Mouse (Mus musculus): ENCODE measurements around the gene Atl3.
A peak's percentile ranks its signal among the peaks of the same experiment; 100 is the strongest.
"Not testable (repeated sequence)": the region's sequence is repeated elsewhere in the genome, so short reads cannot be mapped to it uniquely, and the experiment has no call there.

The Atl3 gene

DNA sequence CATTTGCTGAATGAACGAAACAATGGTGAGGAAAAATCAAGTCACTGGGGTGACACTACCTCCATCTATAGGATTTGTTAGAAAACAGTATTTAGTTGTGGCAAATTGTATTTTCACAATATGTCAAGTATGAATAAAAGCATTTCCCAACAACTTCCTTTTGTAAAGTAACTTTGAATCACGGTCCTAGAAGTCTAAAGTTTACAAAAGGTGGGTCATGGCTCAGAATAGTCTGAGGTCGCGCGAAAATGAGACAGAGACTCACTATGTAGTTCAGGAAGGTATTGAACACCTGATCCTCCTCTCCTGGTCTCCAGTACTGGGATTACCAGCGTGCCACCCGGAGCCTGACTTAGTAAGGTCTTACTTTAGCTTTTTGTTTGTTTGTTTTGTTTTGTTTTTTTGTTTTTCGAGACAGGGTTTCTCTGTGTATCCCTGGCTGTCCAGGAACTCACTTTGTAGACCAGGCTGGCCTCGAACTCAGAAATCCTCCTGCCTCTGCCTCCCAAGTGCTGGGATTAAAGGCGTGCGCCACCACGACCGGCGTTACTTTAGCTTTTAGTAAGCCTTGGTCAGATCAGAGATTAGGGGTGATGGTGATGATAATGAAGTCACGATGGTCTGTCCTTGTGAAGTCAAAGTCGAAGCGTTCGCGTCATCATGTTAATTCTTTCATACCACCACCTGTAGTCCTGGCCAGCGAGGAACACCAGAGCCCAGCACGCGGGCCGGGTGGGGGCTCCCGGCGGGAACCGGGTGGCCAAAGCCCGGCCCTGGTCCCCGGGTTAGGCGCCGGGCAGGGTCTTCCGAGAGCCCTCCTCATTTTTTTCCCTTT is at the start of gene Atl3:
Gene Atl3, plus strand, starts transcription at position 689 of the 835 bp plus-strand sequence.
- DNase-seq (ENCODE audit: low read depth, low spot score) = no peak

DNA sequence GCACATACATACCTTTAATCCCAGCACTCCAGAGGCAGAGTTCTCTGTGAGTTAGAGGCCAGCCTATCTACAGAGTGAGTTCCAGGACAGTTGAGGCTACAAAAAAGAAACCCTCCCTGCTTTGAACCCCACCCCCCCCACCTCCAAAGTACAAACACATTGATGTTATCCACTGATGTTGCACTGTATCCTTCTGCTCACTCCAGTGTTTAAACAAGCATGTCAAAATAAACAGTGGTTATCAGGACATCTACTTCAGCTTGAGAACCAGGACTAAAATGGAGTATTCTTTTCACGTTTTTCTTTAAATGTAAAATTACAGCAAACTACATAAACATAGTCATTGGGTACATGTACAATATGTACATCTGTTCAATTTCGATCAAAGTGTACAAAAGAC is 48.7 kb upstream of the Atl3 start:
- no peak for DNase-seq (ENCODE audit: low read depth, low spot score)

DNA sequence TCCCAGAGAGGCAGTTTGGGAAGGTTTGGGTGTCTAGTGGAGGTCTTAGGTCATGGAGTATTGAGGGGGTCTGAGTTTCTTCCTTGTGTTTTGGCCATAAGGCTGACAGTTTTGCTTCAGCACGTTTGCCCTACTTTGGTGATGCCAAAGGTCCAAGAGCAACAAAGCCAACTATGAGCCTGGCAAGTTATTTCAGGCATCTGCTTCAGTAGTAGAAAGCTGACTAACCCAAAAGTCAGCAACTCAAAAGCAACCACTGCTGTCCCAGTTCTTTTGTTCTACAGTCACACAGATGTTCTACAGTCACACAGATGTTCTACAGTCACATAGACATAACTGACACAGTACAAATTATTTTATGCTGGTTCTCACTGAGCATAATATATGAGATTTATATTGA is 48.2 kb upstream of the Atl3 start:
- DNase-seq (ENCODE audit: low read depth, low spot score) = no peak

DNA sequence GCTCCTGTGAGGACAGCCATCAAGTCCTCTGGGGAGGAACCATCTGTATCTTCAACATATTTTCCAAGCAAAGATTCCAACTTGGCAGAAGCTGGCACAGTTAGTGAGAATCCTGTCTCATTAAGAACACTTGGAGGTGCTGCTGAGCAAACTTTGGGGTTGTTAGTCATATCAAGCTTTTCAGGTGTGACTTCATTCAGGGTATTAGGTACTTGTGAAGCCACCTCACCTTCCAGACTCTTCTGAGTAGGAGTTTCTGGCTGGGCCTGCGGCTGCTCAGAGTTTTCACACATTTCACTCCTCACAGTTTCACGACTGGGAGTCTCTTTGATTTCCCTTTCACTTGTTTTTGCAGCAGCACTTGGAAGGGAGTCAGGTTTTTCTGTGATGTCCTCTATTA is 37.0 kb upstream of the Atl3 start:
- peak; percentile 34 for DNase-seq (ENCODE audit: low read depth, low spot score)

DNA sequence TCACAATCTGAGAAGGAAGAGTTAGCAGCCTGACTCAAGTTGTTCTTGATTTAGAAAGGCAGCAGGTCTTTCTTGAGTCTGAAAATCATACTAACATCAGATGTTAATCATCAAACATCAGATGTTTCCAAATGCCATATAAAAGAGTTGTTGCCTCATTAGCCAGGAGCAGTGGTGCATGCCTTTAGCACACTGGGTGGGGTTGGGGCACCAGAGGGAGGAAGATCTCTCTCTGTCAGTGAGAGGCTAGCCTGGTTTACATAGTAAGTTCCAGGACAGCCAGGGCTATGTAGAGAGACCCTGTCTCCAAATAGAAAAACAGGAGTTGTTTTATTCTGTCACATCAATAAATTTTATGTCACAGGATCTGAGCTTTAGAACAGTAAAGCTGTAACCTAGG is 34.9 kb upstream of the Atl3 start:
- no peak for DNase-seq (ENCODE audit: low read depth, low spot score)

DNA sequence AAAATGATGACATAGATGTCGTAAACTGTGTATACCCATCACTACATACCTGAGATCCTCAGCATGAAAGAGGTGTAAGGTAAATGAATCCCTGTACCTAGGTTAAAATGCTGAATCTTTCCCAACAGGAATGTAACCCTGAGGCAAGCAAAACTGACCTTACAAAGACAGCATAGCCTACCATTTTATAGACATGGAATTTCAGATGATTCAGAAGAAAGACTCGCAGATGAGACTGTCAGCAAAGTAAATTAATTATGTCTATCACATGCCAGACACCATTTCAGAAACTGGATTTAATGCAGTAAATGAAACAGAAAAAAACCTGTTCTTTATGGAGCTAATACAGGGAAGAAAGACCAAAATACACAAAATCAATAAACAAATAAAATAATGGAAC is 34.5 kb upstream of the Atl3 start:
- DNase-seq (ENCODE audit: low read depth, low spot score) = no peak

DNA sequence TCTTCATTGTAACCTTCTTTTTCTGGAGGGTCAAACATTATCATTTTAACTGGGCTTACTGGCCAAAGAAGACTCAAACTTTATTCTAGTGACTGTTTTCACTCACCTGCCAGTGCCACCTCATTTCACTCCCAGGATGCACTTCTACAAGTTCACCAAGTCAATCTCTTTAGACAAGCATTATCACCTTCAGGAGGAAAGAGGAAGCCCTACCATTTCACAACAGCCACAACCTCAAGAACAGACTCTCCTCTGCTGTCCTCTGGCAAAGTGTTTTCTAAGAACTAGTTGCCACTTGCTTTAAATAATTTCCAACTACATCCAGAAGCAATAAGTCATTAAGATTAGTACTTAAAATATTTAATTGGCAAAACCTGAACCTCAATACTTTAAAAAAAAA is 25.9 kb upstream of the Atl3 start:
- no peak for DNase-seq (ENCODE audit: low read depth, low spot score)

DNA sequence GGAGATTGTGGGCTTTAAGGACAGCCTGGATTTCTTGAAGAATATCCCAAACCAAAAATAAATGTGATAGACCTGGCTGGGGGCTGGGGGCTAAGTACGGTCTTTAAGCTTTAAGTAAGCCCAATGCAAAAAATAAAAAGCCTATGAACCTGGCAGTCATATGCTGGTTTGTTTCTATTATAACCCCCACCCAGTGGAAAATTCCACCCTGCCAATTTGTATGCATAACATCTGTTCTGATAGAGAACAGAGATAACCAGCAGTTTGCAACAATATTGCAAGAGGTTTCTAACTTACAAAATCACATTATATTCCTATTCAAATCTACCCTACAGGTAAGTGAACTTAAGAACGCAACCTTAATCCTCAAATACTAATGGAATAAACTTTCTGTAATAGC is 23.2 kb upstream of the Atl3 start:
- no peak for DNase-seq (ENCODE audit: low read depth, low spot score)

DNA sequence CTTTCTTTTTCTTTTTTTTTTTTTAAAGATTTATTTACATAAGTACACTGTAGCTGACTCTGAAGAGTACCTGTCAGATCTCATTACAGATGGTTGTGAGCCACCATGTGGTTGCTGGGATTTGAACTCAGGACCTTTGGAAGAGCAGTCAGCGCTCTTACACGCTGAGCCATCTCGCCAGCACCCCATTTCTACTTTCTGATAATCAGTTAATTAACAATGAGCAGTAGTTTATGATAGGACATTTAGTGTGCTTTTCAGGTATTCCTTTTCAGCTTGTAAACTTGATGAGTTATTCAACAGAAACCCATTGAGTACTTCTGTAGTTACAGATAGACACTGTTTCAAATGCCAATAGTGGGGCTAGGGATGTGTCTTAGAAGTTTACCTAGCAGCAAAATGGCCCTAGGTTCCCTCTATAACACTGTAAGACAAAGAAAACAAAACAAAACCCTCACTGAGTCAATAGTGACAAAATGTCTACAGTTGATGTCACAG is 14.0 kb upstream of the Atl3 start:
- DNase-seq (ENCODE audit: low read depth, low spot score) = no peak

DNA sequence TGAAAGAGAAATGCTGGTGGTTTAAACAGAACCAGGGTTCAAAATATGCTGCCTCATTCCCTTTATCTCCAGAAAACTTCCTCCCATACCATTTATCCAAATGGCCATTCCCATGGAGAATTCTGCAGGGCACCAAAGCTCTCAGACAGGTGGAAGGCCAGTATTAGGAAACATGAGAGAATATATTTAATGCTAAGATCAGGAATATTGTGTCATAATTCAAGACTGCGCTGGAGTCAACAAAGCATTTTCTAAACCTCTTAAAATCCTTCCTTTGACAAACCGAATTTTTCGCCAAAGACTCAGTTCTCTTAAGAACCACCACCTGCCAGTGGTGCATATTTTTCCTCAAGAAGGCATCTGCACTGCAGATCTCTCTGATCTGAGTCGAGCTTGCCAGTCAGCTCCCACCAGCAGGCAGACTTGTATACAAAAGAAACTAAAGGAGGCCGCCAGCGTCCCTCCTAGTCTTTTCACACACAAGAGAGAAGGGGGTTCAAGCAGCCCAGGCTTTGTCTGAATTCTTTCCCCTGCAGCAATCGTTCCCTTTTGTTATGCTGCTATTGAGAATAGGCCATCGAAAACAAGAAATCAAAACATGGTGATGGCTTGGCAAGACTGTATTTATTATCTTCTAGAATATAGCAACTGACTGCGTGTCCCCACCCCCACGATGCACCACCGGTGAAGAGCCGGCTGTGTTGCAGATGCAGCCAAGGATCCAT is 12.1 kb upstream of the Atl3 start:
- peak; percentile 39 for DNase-seq (ENCODE audit: low read depth, low spot score)

DNA sequence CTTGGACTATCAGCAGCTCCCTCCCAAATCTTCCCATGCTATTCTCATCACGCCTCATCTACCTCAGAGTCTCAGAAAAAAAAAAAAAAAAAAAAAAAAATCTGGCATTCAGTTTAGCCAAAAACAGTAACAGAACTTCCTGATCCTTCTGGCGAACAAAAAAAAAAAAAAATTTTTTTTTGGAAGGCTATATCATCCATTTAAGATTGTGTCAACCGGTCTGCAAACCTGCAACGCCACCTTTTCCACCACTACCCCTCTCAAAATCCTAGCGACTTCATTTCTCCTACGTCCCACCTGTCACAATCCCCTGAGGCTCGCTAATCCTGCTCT is 11.6 kb upstream of the Atl3 start:
- peak; percentile 17 for DNase-seq (ENCODE audit: low read depth, low spot score)

DNA sequence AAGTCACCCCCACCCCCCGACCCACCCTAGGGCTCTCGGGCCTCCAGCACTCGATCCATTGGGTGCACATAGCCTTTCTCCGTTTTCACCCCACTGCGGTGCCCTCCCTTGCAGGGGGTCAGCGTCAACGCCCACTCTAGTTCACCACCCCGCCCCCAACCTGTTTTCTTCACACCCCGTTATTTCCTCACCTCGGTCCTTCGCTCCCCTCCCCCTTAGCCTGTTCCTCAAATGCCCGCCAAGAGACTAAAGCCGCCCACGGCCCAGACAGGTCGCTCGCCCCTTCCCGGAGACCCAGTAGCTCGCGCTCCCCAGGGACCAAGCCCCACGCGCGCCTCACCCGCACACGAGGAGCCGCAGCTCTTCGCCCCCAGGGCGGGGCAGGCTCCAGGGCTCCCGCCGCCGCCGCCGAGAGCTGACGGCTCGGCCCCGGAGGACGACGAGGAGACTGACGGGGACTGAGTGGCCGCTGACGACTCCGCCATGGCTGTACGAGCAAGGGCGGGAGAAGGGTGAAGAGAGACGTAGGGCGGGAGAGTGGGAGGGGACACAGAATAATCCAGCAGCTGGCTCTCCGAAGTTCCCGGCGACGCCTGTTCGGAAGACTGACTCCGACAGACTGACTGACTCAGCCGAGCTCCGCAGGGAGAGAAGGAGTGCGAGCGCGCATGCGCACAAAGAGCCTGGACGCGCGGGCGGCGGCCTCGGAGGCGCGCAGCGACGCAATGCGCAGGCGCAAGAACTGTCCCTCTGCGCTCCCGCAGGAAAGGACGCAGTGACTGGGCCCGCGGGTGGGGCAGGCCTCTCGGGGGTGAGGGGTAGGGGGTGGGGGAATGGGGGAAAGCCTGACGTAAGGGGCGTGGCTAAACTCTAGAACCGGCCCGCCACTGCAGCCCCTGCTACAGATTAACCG is 11.0 kb upstream of the Atl3 start, which contains the start of gene Rtn3:
Gene Rtn3, minus strand, starts transcription at position 683 of the 913 bp plus-strand sequence.
- peak; percentile 94 for DNase-seq (ENCODE audit: low read depth, low spot score)

DNA sequence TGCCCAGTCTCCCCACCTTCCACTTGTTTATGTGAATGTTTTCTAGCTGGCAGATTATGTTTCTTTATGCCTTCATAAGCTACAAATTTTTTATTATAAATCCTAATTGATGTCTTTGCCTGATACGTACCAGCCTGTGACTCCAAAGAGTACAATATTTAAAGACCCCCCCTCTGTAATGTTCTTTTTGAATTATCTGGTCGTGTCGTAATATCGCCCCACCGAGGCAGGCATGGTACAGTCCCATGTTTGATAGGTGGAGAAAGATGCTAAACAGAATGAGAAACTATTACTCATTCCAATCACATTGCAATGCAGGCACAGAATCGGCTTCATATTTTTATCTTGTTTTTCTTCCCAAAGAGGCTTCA is 10.3 kb upstream of the Atl3 start:
- DNase-seq (ENCODE audit: low read depth, low spot score) = peak; percentile 91

DNA sequence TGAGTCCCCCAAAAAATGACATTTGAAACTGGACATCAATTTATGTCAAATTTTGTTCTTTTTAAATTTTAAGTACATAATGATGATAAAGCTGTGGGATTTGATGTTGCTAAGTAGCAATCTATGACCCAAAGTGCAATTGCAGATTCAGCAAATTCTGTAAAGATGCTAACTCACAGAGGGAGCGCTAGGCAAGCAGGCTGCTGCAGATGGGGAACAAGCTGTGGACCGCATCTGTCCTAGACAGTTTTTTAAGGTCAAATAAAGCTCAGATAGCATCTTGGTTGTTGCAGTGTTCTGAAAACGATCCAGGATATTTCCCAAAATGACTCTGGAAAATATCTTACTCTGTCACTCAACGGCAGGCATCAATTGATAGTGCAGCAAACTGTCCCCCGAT is 9.8 kb upstream of the Atl3 start:
- peak; percentile 26 for DNase-seq (ENCODE audit: low read depth, low spot score)

DNA sequence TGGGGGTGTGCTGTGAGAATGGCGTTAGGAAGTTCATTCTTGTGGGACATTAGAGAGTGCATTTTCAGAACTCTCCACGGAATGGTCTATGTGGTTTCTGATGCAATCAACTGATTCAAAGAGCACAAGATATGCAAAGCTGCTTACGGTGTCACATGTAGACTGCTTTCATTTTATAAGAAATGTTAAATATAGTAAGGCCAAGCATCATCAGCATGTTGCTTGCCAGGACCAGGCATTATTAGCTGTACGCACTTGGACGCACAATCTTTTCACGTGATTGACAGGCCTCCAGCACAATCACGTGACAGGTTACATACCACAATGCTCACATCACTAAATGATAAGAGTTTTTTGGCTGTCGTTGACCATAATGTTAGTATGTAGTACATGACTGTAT is 6.2 kb upstream of the Atl3 start:
- no peak for DNase-seq (ENCODE audit: low read depth, low spot score)

DNA sequence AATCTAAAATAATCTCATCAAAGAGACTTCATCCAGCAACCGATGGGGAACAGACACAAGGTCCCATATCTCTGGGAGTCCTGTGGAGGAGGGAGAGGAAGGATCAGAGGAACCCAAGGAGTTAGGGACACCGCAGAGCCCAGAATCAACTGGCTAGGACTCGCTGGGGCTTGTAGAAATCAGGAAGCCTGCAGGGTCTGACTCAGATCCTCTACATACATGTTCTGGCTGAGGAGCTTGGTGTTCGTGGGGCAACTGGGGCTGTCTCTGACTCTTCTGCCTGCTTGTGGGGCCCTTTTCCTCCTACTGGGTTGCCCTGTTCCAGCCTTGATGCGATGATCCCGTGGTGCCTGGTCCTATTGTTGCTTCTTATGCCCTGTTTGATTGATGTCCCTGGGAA is 1.9 kb upstream of the Atl3 start:
- DNase-seq (ENCODE audit: low read depth, low spot score) = no peak

DNA sequence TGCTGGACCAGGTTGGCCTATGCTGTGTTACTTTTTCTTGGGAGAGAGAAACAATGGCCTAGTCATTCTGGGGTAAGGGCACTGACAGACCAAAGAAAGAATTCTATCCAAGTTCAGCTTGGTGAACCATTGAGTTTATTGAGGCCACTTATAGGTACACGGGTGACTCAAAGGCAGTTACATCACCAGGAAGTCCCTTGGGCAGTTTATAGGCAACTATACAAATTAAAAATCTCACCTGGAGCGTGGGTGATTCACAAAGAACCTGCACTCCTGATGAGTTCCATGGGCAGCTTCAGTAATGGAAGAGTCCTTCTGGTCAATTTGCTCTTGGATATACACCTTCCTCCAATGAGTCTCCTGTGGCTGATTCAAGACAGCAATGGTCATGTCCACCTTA is 1.2 kb upstream of the Atl3 start:
- no peak for DNase-seq (ENCODE audit: low read depth, low spot score)

DNA sequence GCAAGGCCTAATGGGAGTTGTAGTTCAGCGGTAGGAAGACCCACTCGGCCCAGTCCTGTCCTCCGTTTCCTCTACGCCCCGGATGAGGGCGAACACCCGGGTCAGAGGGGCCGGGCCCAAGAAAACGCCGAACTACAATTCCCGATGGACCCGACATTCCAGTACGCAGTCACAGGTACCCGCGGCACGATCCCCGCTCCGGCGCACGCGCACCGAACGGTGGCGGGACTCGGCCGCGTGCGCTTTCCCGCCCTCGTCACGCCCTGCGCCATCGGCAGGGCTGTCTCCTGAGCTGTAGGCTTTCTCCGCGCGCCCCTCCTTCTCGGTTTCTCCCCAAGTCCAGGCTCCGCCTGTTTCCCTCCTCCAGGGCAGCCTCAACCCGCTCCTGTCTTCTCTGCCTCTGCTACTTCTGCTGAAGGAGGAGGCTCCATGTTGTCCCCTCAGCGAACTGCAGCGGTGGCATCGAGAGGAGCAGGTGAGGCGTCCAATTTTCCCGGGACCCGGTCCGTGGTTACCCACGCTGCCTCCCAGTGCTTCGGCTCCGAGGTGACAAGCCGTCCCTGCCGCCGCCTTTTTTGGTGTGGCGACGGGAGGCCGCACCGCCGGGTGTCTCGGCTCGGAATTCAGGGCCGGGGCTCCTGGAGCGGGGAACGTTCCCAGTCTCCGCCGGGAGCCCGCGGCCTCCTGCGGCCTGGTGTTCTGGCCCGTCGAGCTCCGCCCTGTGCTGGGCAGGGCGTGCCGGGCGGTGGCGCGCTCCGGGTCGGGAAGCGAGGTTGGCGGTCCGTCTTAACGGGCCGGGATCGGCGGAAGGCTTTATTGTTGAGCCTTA is 561 bp downstream of the Atl3 start:
- peak; percentile 98 for DNase-seq (ENCODE audit: low read depth, low spot score)

DNA sequence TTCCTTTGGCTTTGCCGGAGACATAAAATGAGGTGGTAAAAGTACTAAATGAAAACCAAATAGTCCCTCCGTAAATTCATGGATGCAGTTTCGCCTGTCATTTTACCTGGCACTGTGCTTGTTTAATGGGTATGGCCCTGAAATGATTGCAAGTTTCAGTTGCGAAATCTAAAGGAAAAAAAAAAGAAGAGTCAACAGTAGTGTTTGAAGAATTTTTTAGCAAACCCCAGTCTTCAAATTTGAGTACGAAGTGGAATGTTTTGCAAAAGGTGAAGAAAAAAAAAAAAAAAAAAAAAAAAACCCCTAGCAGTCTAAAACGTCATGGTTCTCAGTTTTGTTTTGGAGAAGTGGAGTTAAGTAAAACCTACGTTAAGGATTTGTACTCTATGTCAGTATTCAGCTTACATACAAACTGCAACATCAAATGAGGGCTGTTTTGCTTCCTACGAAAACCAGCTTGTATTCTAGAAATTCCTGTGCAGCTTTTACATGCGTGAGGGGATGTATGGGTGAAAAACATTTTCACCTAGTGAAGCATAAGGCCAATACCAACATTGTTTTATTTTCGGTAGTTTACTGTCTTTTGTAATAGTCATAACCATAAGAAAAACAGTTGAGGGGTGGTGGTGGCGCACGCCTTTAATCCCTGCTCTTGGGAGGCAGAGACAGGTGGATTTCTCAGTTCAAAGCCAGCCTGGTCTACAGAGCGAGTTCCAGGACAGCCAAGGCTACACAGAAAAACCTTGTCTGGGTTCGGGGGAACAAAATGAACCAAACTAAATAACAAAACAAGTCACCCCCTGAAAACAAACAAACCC is 1.6 kb downstream of the Atl3 start:
- no peak for DNase-seq (ENCODE audit: low read depth, low spot score)

DNA sequence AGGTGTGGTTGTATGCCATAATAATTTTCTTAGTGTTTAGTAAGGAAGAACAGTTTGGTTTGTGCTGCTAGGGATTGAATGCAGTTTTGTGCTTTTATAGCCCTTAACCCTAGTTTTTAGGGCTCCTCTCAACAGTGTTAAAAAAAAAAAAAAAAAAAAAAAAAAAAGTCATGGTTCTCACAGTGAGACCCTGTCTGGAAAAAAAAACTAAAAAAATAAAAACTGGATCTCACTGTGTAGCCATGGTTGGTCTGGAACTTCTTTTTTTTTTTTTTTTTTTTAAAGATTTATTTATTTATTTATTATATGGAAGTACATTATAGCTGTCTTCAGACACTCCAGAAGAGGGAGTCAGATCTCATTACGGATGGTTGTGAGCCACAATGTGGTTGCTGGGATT is 2.2 kb downstream of the Atl3 start:
- DNase-seq (ENCODE audit: low read depth, low spot score) = not testable (repeated sequence)
